Mouse (Mus musculus): ENCODE data around the gene Fth1. TPM values are rescaled to one million over a fixed set of nuclear protein-coding genes. Genes with fewer than 3 reads are reported as not detected.

The Fth1 gene
- polyA plus RNA-seq, 1 experiment, result 606 TPM

GRCm38 (mm10) chr19:9938824-9939303, 41.5 kb upstream of the Fth1 start:
- Histone ChIP-seq H3K27ac (ENCODE audit: insufficient read depth, low read length) (no peak overlapping the region), H3K27me3 (ENCODE audit: control insufficient read depth, insufficient read depth, low read length, poor library complexity, severe bottlenecking) (no peaks in the 10 kb centered on the region), H3K4me1 (ENCODE audit: control insufficient read depth, insufficient read depth, low read length) (peaks cover 4% of the 10 kb centered on the region), H3K36me3 (ENCODE audit: control insufficient read depth, insufficient read depth, low read length, poor library complexity, severe bottlenecking) (no peaks in the 10 kb centered on the region), H3K9me3 (replicated peaks; ENCODE audit: control insufficient read depth, insufficient read depth, low read length, poor library complexity, severe bottlenecking) (no peaks in the 10 kb centered on the region), H3K4me3 (ENCODE audit: low read depth, low read length) (peak overlapping the region; percentile 2; the same call in 1 of the 2 replicates), H3K9ac (ENCODE audit: low read depth, poor library complexity, severe bottlenecking) (no peak overlapping the region)
- TF ChIP-seq EP300 (IDR thresholded peaks at IDR 0.05; ENCODE audit: insufficient read depth, low read depth, low read length) (no peak), POLR2A (IDR thresholded peaks at IDR 0.05; ENCODE audit: insufficient read depth, low read length) (no peak), CTCF (IDR thresholded peaks at IDR 0.05; ENCODE audit: low read depth, low read length) (no peak)

DNA sequence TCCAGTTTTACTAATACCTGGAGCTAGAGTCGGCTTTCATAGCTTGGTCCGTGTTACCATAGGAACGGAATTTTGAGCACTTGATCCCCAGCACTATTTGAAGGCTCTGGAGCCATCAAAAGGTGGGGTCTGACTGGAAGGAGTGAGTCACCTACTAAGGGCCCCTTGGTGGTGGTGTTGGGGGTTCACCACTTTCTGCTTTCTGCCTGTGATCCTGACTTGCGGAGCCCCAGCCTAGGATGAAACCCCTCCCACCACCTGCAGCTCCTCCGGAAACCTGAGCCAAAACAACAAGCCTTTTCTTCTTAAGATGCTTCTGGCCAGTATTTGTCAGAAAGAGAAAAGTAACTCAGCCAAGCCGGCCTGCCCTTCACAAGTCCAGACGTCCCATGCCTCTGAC, 40.6 kb upstream of the Fth1 start:
- TF ChIP-seq CTCF (IDR thresholded peaks at IDR 0.05; ENCODE audit: low read depth, low read length) (no peak), POLR2A (IDR thresholded peaks at IDR 0.05; ENCODE audit: insufficient read depth, low read length) (no peak), EP300 (IDR thresholded peaks at IDR 0.05; ENCODE audit: insufficient read depth, low read depth, low read length) (no peak)
- H3K9ac ChIP-seq (ENCODE audit: low read depth, poor library complexity, severe bottlenecking), result no peak overlapping the region
- H3K9me3 ChIP-seq (replicated peaks; ENCODE audit: control insufficient read depth, insufficient read depth, low read length, poor library complexity, severe bottlenecking), result no peaks in the 10 kb centered on the region
- no peak overlapping the region for H3K4me3 ChIP-seq (ENCODE audit: low read depth, low read length)
- peaks cover 4% of the 10 kb centered on the region for H3K4me1 ChIP-seq (ENCODE audit: control insufficient read depth, insufficient read depth, low read length)
- H3K27me3 ChIP-seq (ENCODE audit: control insufficient read depth, insufficient read depth, low read length, poor library complexity, severe bottlenecking), result no peaks in the 10 kb centered on the region
- H3K36me3 ChIP-seq (ENCODE audit: control insufficient read depth, insufficient read depth, low read length, poor library complexity, severe bottlenecking), result no peaks in the 10 kb centered on the region
- H3K27ac ChIP-seq (ENCODE audit: insufficient read depth, low read length), result peak overlapping the region; percentile 42

- peak; percentile 69; the same call in 1 of the 2 replicates for TF ChIP-seq EP300 (IDR thresholded peaks at IDR 0.05; ENCODE audit: insufficient read depth, low read depth, low read length)
- no peak for TF ChIP-seq CTCF (IDR thresholded peaks at IDR 0.05; ENCODE audit: low read depth, low read length)
- H3K9ac ChIP-seq (ENCODE audit: low read depth, poor library complexity, severe bottlenecking), result no peak overlapping the region
- peaks cover 4% of the 10 kb centered on the region for H3K4me1 ChIP-seq (ENCODE audit: control insufficient read depth, insufficient read depth, low read length)
- H3K9me3 ChIP-seq (replicated peaks; ENCODE audit: control insufficient read depth, insufficient read depth, low read length, poor library complexity, severe bottlenecking), result no peaks in the 10 kb centered on the region
- H3K4me3 ChIP-seq (ENCODE audit: low read depth, low read length), result no peak overlapping the region
- H3K27ac ChIP-seq (ENCODE audit: insufficient read depth, low read length), result 0 out of 2 replicates have a peak overlapping the region, but pooled peaks have one; percentile 2
- H3K36me3 ChIP-seq (ENCODE audit: control insufficient read depth, insufficient read depth, low read length, poor library complexity, severe bottlenecking), result no peaks in the 10 kb centered on the region
- H3K27me3 ChIP-seq (ENCODE audit: control insufficient read depth, insufficient read depth, low read length, poor library complexity, severe bottlenecking), result no peaks in the 10 kb centered on the region
These were observed 39.5 kb upstream of the Fth1 start for GRCm38 (mm10) chr19:9940903-9941302.

GRCm38 (mm10) chr19:9941809-9942208, 38.6 kb upstream of the Fth1 start:
- Histone ChIP-seq H3K9ac (ENCODE audit: low read depth, poor library complexity, severe bottlenecking) (no peak overlapping the region), H3K27ac (ENCODE audit: insufficient read depth, low read length) (no peak overlapping the region), H3K36me3 (ENCODE audit: control insufficient read depth, insufficient read depth, low read length, poor library complexity, severe bottlenecking) (no peaks in the 10 kb centered on the region), H3K27me3 (ENCODE audit: control insufficient read depth, insufficient read depth, low read length, poor library complexity, severe bottlenecking) (no peaks in the 10 kb centered on the region), H3K9me3 (replicated peaks; ENCODE audit: control insufficient read depth, insufficient read depth, low read length, poor library complexity, severe bottlenecking) (no peaks in the 10 kb centered on the region), H3K4me3 (ENCODE audit: low read depth, low read length) (no peak overlapping the region), H3K4me1 (ENCODE audit: control insufficient read depth, insufficient read depth, low read length) (peaks cover 4% of the 10 kb centered on the region)
- TF ChIP-seq POLR2A (IDR thresholded peaks at IDR 0.05; ENCODE audit: insufficient read depth, low read length) (no peak), EP300 (IDR thresholded peaks at IDR 0.05; ENCODE audit: insufficient read depth, low read depth, low read length) (no peak)

GRCm38 (mm10) chr19:9942539-9943533, 37.6 kb upstream of the Fth1 start:
- no peak overlapping the region for H3K9ac ChIP-seq (ENCODE audit: low read depth, poor library complexity, severe bottlenecking)
- no peaks in the 10 kb centered on the region for H3K9me3 ChIP-seq (replicated peaks; ENCODE audit: control insufficient read depth, insufficient read depth, low read length, poor library complexity, severe bottlenecking)
- H3K27ac ChIP-seq (ENCODE audit: insufficient read depth, low read length), result no peak overlapping the region
- TF ChIP-seq POLR2A (IDR thresholded peaks at IDR 0.05; ENCODE audit: insufficient read depth, low read length) (no peak), CTCF (IDR thresholded peaks at IDR 0.05; ENCODE audit: low read depth, low read length) (no peak), EP300 (IDR thresholded peaks at IDR 0.05; ENCODE audit: insufficient read depth, low read depth, low read length) (no peak)
- peaks cover 4% of the 10 kb centered on the region for H3K4me1 ChIP-seq (ENCODE audit: control insufficient read depth, insufficient read depth, low read length)
- H3K36me3 ChIP-seq (ENCODE audit: control insufficient read depth, insufficient read depth, low read length, poor library complexity, severe bottlenecking), result no peaks in the 10 kb centered on the region
- H3K27me3 ChIP-seq (ENCODE audit: control insufficient read depth, insufficient read depth, low read length, poor library complexity, severe bottlenecking), result no peaks in the 10 kb centered on the region
- no peak overlapping the region for H3K4me3 ChIP-seq (ENCODE audit: low read depth, low read length)

Data from ES-Bruce4 (cell line).